Mouse (Mus musculus) Patski (cell line): Measurements from ENCODE around the gene Bcl7c. TPM values are rescaled to one million over a fixed set of nuclear protein-coding genes. Genes with fewer than 3 reads are reported as not detected.
A peak's percentile ranks its signal among the peaks of the same experiment; 100 is the strongest.
"Not testable (repeated sequence)": the region's sequence is repeated elsewhere in the genome, so short reads cannot be mapped to it uniquely, and the experiment has no call there.

ENCODE experiments used
- ATAC-seq: fragments of 100-300 bp; one replicate; pipeline ENCODE4 v1.8.0; 2021
- CTCF ChIA-PET: fragments of 350-600 bp; sonication (Branson Sonifier 250); formaldehyde crosslinking; loops from one replicate; lab custom pipeline; 2022; ENCODE audit warnings: inconsistent platforms; lab: Charles Lee
- POLR2A ChIA-PET: fragments of 350-600 bp; sonication (Branson Sonifier 250); formaldehyde crosslinking; loops from one replicate; lab custom pipeline; 2022; ENCODE audit warnings: antibody characterized with exemption, inconsistent platforms; lab: Charles Lee
- DNase-seq: peaks from one replicate; pipeline ENCODE4 v3.0.0-alpha.2; 2011; ENCODE audit warnings: low read depth, low spot score
- H3K27me3 ChIP-seq: fragments of 371-371 bp; one replicate; pipeline ENCODE4 v1.5.1; 2021
- CTCF ChIP-seq: fragments of 100-300 bp; IDR thresholded peaks from one replicate; pipeline ENCODE4 v1.5.1; 2021
- in situ Hi-C: fragments of 300-500 bp; cut with MboI; formaldehyde crosslinking; loops from 3 replicates; pipeline ENCODE4 v1.11.1; 2018; ENCODE audit warnings: low pct_unique_long_range_greater_than_20kb, mixed read lengths
- polyA plus RNA-seq: library from polyadenylated mRNA; unstranded; gene quantifications from one replicate; pipeline ENCODE4 v1.2.3, GENCODE M21; 2021

Bcl7c gene
- polyA plus RNA-seq, 1 experiment from 2014 or later = 53.6 TPM

- no peak for DNase-seq
- in situ Hi-C loops = loop anchor here (5.0 to 25.0 kb wide), 2 partner anchors 81 to 551 kb away; partner anchors contain the start of genes Cox6a2 and Fbxl19
- H3K27me3 ChIP-seq = no peaks in the 10 kb centered on the region
- CTCF ChIA-PET = no interaction called here
- POLR2A ChIA-PET = no interaction called here
- ATAC-seq = no peak
- TF ChIP-seq CTCF = peak; percentile 57
These were observed 47.9 kb downstream of the Bcl7c start for GRCm38 (mm10) chr7:127660882-127661281.

GRCm38 (mm10) chr7:127656946-127657345 lies 51.8 kb downstream of the Bcl7c start:
- no peaks in the 10 kb centered on the region for H3K27me3 ChIP-seq
- POLR2A ChIA-PET = interaction anchor here (0.7 kb wide), 1 partner anchor 309 kb away, joined by 3 read pairs; no protein-coding TSS in a partner anchor
- CTCF ChIA-PET = interaction anchor here (1.1 to 3.5 kb wide), 12 partner anchors 10 to 69 kb away, joined by 3 to 23 read pairs (median 4); no protein-coding TSS in a partner anchor
- in situ Hi-C loops = loop anchor here (25.0 kb wide), 1 partner anchor 555 kb away; the partner anchor contains the start of gene Cox6a2
- peak; percentile 93 for TF ChIP-seq CTCF
- no peak for ATAC-seq
- no peak for DNase-seq

- TF ChIP-seq CTCF = no peak
- no peaks in the 10 kb centered on the region for H3K27me3 ChIP-seq
- no peak for DNase-seq
- CTCF ChIA-PET = no interaction called here
- ATAC-seq = no peak
- POLR2A ChIA-PET = interaction anchor here (0.6 kb wide), 1 partner anchor 134 kb away, joined by 6 read pairs; no protein-coding TSS in a partner anchor
- in situ Hi-C loops = loop anchor here (25.0 kb wide), 1 partner anchor 558 kb away; the partner anchor contains the start of gene Cox6a2
These were observed 54.4 kb downstream of the Bcl7c start for GRCm38 (mm10) chr7:127654318-127654717.

- CTCF ChIA-PET = no interaction called here
- TF ChIP-seq CTCF = no peak
- DNase-seq (no peak), ATAC-seq (no peak)
- POLR2A ChIA-PET = no interaction called here
- H3K27me3 ChIP-seq = no peaks in the 10 kb centered on the region
- in situ Hi-C loops = loop anchor here (25.0 kb wide), 1 partner anchor 560 kb away; the partner anchor contains the start of gene Cox6a2
These were observed 56.7 kb downstream of the Bcl7c start for GRCm38 (mm10) chr7:127652050-127652449.

- POLR2A ChIA-PET = no interaction called here
- in situ Hi-C loops = loop anchor here (25.0 kb wide), 1 partner anchor 561 kb away; the partner anchor contains the start of gene Cox6a2
- no peak for DNase-seq
- no peaks in the 10 kb centered on the region for H3K27me3 ChIP-seq
- no peak for ATAC-seq
- TF ChIP-seq CTCF = no peak
- CTCF ChIA-PET = no interaction called here
These were observed 57.1 kb downstream of the Bcl7c start for GRCm38 (mm10) chr7:127651624-127652023.

GRCm38 (mm10) chr7:127649206-127649605 lies 59.5 kb downstream of the Bcl7c start:
- ATAC-seq (no peak), DNase-seq (no peak)
- no peaks in the 10 kb centered on the region for H3K27me3 ChIP-seq
- POLR2A ChIA-PET = no interaction called here
- no peak for TF ChIP-seq CTCF
- CTCF ChIA-PET = interaction anchor here (1.2 kb wide), 1 partner anchor 26 kb away, joined by 4 read pairs; no protein-coding TSS in a partner anchor
- in situ Hi-C loops = no loop called here

GRCm38 (mm10) chr7:127648516-127649201 lies 60.1 kb downstream of the Bcl7c start:
- in situ Hi-C loops = no loop called here
- ChIA-PET POLR2A (no interaction called here), CTCF (interaction anchor here (1.2 kb wide), 1 partner anchor 26 kb away, joined by 4 read pairs; no protein-coding TSS in a partner anchor)
- TF ChIP-seq CTCF = no peak
- ATAC-seq (no peak), DNase-seq (peak; percentile 3)
- peaks cover 4% of the 10 kb centered on the region for H3K27me3 ChIP-seq

- H3K27me3 ChIP-seq, ATAC-seq, CTCF ChIA-PET, DNase-seq, POLR2A ChIA-PET, in situ Hi-C loops: not testable (repeated sequence)
These were observed 61.2 kb downstream of the Bcl7c start for GRCm38 (mm10) chr7:127647576-127647975.

- no peak for TF ChIP-seq CTCF
- DNase-seq = no peak
- H3K27me3 ChIP-seq = peaks cover 4% of the 10 kb centered on the region
- POLR2A ChIA-PET = no interaction called here
- in situ Hi-C loops = no loop called here
- ATAC-seq = no peak
- CTCF ChIA-PET = no interaction called here
These were observed 62.4 kb downstream of the Bcl7c start for GRCm38 (mm10) chr7:127646363-127646762.

GRCm38 (mm10) chr7:127642254-127642653 lies 66.5 kb downstream of the Bcl7c start:
- DNase-seq = no peak
- POLR2A ChIA-PET = no interaction called here
- in situ Hi-C loops = no loop called here
- ATAC-seq = no peak
- no peak for TF ChIP-seq CTCF
- peaks cover 4% of the 10 kb centered on the region for H3K27me3 ChIP-seq
- CTCF ChIA-PET = no interaction called here

- in situ Hi-C loops = no loop called here
- H3K27me3 ChIP-seq = peaks cover 4% of the 10 kb centered on the region
- no peak for ATAC-seq
- POLR2A ChIA-PET = interaction anchor here (0.7 to 1.7 kb wide), 2 partner anchors 26 to 53 kb away, joined by 3 to 4 read pairs; partner anchors contain the start of gene Zfp629
- CTCF ChIA-PET = no interaction called here
- DNase-seq = no peak
- TF ChIP-seq CTCF = no peak
These were observed 67.5 kb downstream of the Bcl7c start for GRCm38 (mm10) chr7:127641260-127641659.
